Comparison of ENCODE assay signal across 8 mouse cellular contexts in genomic region chr17:26314291-26314690, GRCm38 (mm10).
DNase-seq lines count a peak whose midpoint lies in the region; ATAC-seq and TF ChIP-seq lines count a peak whose summit lies in the region.
"Had no signal": no experiment of that assay in that cellular context is flagged by ENCODE, and none has a peak within 500 bp of the region (broad histone marks: within the 10 kb centered on the region; RNA-seq: fewer than 3 reads in every experiment).

No protein-coding gene starts in this region.

- H3K4me2 ChIP-seq in midbrain, embryonic 11.5 days: no peak overlapping the region
- no peak overlapping the region for H3K4me2 ChIP-seq in stomach, embryonic 14.5 days (replicated peaks; ENCODE audit: low read depth, low read length)
- H3K4me2 ChIP-seq: lung, embryonic 15.5 days had no signal

- no peak overlapping the region for H3K27ac ChIP-seq in embryonic fibroblast, embryonic 13.5 days (ENCODE audit: insufficient read depth, low read length)
- no peak overlapping the region for H3K27ac ChIP-seq in midbrain, embryonic 11.5 days (ENCODE audit: low read depth, low read length)
- no peak overlapping the region for H3K27ac ChIP-seq in stomach, embryonic 14.5 days (ENCODE audit: low read length)
- H3K27ac ChIP-seq: lung, embryonic 15.5 days had no signal

- no peaks in the 10 kb centered on the region for H3K9me3 ChIP-seq in midbrain, embryonic 11.5 days (ENCODE audit: control insufficient read depth, low read length)
- H3K9me3 ChIP-seq in stomach, embryonic 14.5 days (ENCODE audit: control insufficient read depth, low read depth, low read length): no peaks in the 10 kb centered on the region
- H3K9me3 ChIP-seq: lung, embryonic 15.5 days had no signal

- no peaks in the 10 kb centered on the region for H3K27me3 ChIP-seq in midbrain, embryonic 11.5 days (ENCODE audit: control insufficient read depth, insufficient read depth, low read length)
- H3K27me3 ChIP-seq in stomach, embryonic 14.5 days (ENCODE audit: control insufficient read depth, insufficient read depth, low read length): no peaks in the 10 kb centered on the region

- TF ChIP-seq POLR2A in embryonic fibroblast, embryonic 13.5 days (IDR thresholded peaks at IDR 0.05; ENCODE audit: low read depth, low read length): no peak

- no peak for ATAC-seq in midbrain, embryonic 11.5 days (ENCODE audit: low FRiP score)
- ATAC-seq in stomach, embryonic 14.5 days (ENCODE audit: insufficient number of reproducible peaks, insufficient read depth, low FRiP score, low read depth): peak; percentile 58; the same call in 1 of the 2 replicates

- H3K4me1 ChIP-seq in embryonic fibroblast, embryonic 13.5 days (ENCODE audit: control insufficient read depth, insufficient read depth, low read length): no peaks in the 10 kb centered on the region
- H3K4me1 ChIP-seq in midbrain, embryonic 11.5 days (ENCODE audit: control insufficient read depth, insufficient read depth, low read length): no peaks in the 10 kb centered on the region
- no peaks in the 10 kb centered on the region for H3K4me1 ChIP-seq in stomach, embryonic 14.5 days (ENCODE audit: control insufficient read depth, insufficient read depth, low read length)

- no peak overlapping the region for H3K9ac ChIP-seq in midbrain, embryonic 11.5 days (ENCODE audit: low read length)
- no peak overlapping the region for H3K9ac ChIP-seq in stomach, embryonic 14.5 days (replicated peaks; ENCODE audit: low read depth, low read length)
- H3K9ac ChIP-seq: lung, embryonic 15.5 days had no signal

- no peaks in the 10 kb centered on the region for H3K36me3 ChIP-seq in midbrain, embryonic 11.5 days (ENCODE audit: control insufficient read depth, insufficient read depth, low read length)
- H3K36me3 ChIP-seq in stomach, embryonic 14.5 days (ENCODE audit: control insufficient read depth, insufficient read depth, low read length): no peaks in the 10 kb centered on the region
- H3K36me3 ChIP-seq: lung, embryonic 15.5 days had no signal

- TF ChIP-seq CTCF in embryonic fibroblast, embryonic 13.5 days (IDR thresholded peaks at IDR 0.05; ENCODE audit: borderline replicate concordance, insufficient read depth, low read length): peak; percentile 33; the same call in 1 of the 2 replicates

- H3K4me3 ChIP-seq in embryonic fibroblast, embryonic 13.5 days (ENCODE audit: insufficient read depth, low read length): no peak overlapping the region
- H3K4me3 ChIP-seq in midbrain, embryonic 11.5 days (ENCODE audit: low read depth, low read length): no peak overlapping the region
- no peak overlapping the region for H3K4me3 ChIP-seq in stomach, embryonic 14.5 days (ENCODE audit: low read depth, low read length)
- H3K4me3 ChIP-seq: lung, embryonic 15.5 days had no signal

- 15% methylated on average over 6 of the region's 6 CpGs for WGBS in midbrain, embryonic 11.5 days
- 14% methylated on average over 6 of the region's 6 CpGs for WGBS in stomach, embryonic 14.5 days

- DNase-seq in MN1 (ENCODE audit: low spot score): peak; percentile 85
- peak; percentile 69 for DNase-seq in adrenal gland, postnatal 25 days
- DNase-seq in heart, postnatal 4 days: peak; percentile 90
- peak; percentile 76 to 83 for DNase-seq in layer of hippocampus, postnatal 36 days
- peak; percentile 90 for DNase-seq in midbrain, embryonic 11.5 days (ENCODE audit: low spot score, missing footprints)
